Mouse (Mus musculus) embryonic facial prominence, embryonic 15.5 days (tissue): Measurements from ENCODE around the gene Gm14781. TPM values are rescaled to one million over a fixed set of nuclear protein-coding genes. Genes with fewer than 3 reads are reported as not detected.
"Not testable (repeated sequence)": the region's sequence is repeated elsewhere in the genome, so short reads cannot be mapped to it uniquely, and the experiment has no call there.

Experiments used
- ATAC-seq: fragments of 200-750 bp; cut with Nextera tagmentation; 2 replicates; pipeline ENCODE4 v1.8.0; 2017; ENCODE audit warnings: low read depth, moderate TSS enrichment; ENCODE audit not compliant: insufficient number of reproducible peaks, low FRiP score, low TSS enrichment
- H3K27ac ChIP-seq: fragments of 300-500 bp; sonication (generic); replicated peaks from 2 replicates; pipeline ENCODE4 v1.5.1; 2015; ENCODE audit warnings: mild to moderate bottlenecking, inconsistent platforms
- H3K27me3 ChIP-seq: fragments of 300-500 bp; sonication (generic); 2 replicates; pipeline ENCODE4 v1.6.1; 2015; ENCODE audit warnings: inconsistent platforms
- H3K36me3 ChIP-seq: fragments of 300-500 bp; sonication (generic); 2 replicates; pipeline ENCODE4 v1.6.1; 2015; ENCODE audit warnings: mild to moderate bottlenecking, inconsistent platforms
- H3K4me1 ChIP-seq: fragments of 300-500 bp; sonication (generic); 2 replicates; pipeline ENCODE4 v1.6.1; 2015; ENCODE audit warnings: inconsistent platforms
- H3K4me2 ChIP-seq: fragments of 300-500 bp; sonication (generic); replicated peaks from 2 replicates; pipeline ENCODE4 v1.6.1; 2015; ENCODE audit warnings: mild to moderate bottlenecking, inconsistent platforms
- H3K4me3 ChIP-seq: fragments of 300-500 bp; sonication (generic); replicated peaks from 2 replicates; pipeline ENCODE4 v1.5.1; 2015; ENCODE audit warnings: mild to moderate bottlenecking, inconsistent platforms
- H3K9ac ChIP-seq: fragments of 300-500 bp; sonication (generic); 2 replicates; pipeline ENCODE4 v1.6.1; 2015; ENCODE audit warnings: inconsistent platforms
- H3K9me3 ChIP-seq: fragments of 300-500 bp; sonication (generic); replicated peaks from 2 replicates; pipeline ENCODE4 v1.6.1; 2016; ENCODE audit warnings: inconsistent platforms
- WGBS: fragments of 180-500 bp; shearing (Covaris S2); methylation state at CpG from one replicate; pipeline ENCODE4 v1.1.7; 2015; 5-methylcytosine and 5-hydroxymethylcytosine counted together
- polyA plus RNA-seq: library from polyadenylated mRNA; unstranded; fragments of >200 nt; fragmentation: Nextera tagmentation; extraction: Ambion mirVana; gene quantifications from 2 replicates; pipeline ENCODE4 v1.2.1, GENCODE M21; 2015

Gene Gm14781
- polyA plus RNA-seq: not detected in 2 replicates

- H3K27me3 ChIP-seq, H3K9ac ChIP-seq, ATAC-seq, H3K4me2 ChIP-seq, H3K36me3 ChIP-seq, H3K4me3 ChIP-seq, H3K27ac ChIP-seq, H3K4me1 ChIP-seq, H3K9me3 ChIP-seq: not testable (repeated sequence)
- 74% methylated on average over 1 of the region's 1 CpGs for WGBS
Measured at GRCm38 (mm10) chrX:91631894-91632293, at the start of gene Gm14781. TSS of gene Gm14781 (plus strand) at chrX:91632194.

GRCm38 (mm10) chrX:91654964-91655575, 23.1 kb downstream of the Gm14781 start:
- H3K36me3 ChIP-seq, H3K9me3 ChIP-seq, H3K4me1 ChIP-seq, H3K4me2 ChIP-seq, H3K27me3 ChIP-seq, H3K9ac ChIP-seq, H3K4me3 ChIP-seq, H3K27ac ChIP-seq, ATAC-seq: not testable (repeated sequence)

Other genes with a start within 250 kb of the Gm14781 start
- gene Gm5072, start 239.7 kb upstream of the Gm14781 start, polyA plus RNA-seq: not detected in 2 replicates
- not detected in 2 replicates for gene Gm8914, start 152.1 kb upstream of the Gm14781 start, polyA plus RNA-seq
- not detected in 2 replicates for gene 1700084M14Rik, start 56.3 kb upstream of the Gm14781 start, polyA plus RNA-seq
- gene Mageb5, start 150.8 kb downstream of the Gm14781 start, polyA plus RNA-seq: not detected in 2 replicates